Mouse (Mus musculus) G1E (cell line): ENCODE data around the gene Gimap3. TPM values are rescaled to one million over a fixed set of nuclear protein-coding genes. Genes with fewer than 3 reads are reported as not detected.

Experiments
- ATAC-seq: 2 replicates; pipeline ENCODE4 v1.8.0; 2016; ENCODE audit warnings: mild to moderate bottlenecking; ENCODE audit not compliant: insufficient number of reproducible peaks, poor library complexity, low FRiP score, severe bottlenecking; ENCODE audit errors: extremely low read depth
- DNase-seq: peaks from one replicate; pipeline ENCODE4 v3.0.0; 2012; ENCODE audit warnings: low spot score
- H3K27me3 ChIP-seq: 2 replicates; pipeline ENCODE4 v1.6.1; 2012; ENCODE audit warnings: mild to moderate bottlenecking, low read length, inconsistent platforms; ENCODE audit not compliant: insufficient read depth
- H3K36me3 ChIP-seq: replicated peaks from 2 replicates; pipeline ENCODE3; 2012; ENCODE audit warnings: mild to moderate bottlenecking, inconsistent platforms
- H3K4me1 ChIP-seq: 2 replicates; pipeline ENCODE4 v1.6.1; 2012; ENCODE audit warnings: low read depth, low read length, inconsistent platforms, mixed read lengths; ENCODE audit not compliant: insufficient read depth
- H3K4me3 ChIP-seq: 2 replicates; pipeline ENCODE4 v1.5.1; 2012; ENCODE audit warnings: low read depth, mild to moderate bottlenecking, inconsistent platforms, low read length, moderate library complexity, mixed read lengths
- H3K9me3 ChIP-seq: replicated peaks from 2 replicates; pipeline ENCODE4 v1.6.1; 2012; ENCODE audit warnings: inconsistent platforms
- CTCF ChIP-seq: IDR thresholded peaks from 2 replicates; pipeline ENCODE4 v1.5.1; 2012; ENCODE audit warnings: low read depth, low read length, inconsistent platforms, mixed read lengths
- GATA1 ChIP-seq: IDR thresholded peaks from 2 replicates; pipeline ENCODE4 v1.6.1; 2012; ENCODE audit warnings: borderline replicate concordance, low read length, inconsistent platforms, mixed read lengths
- GATA2 ChIP-seq: IDR thresholded peaks from 2 replicates; pipeline ENCODE4 v1.6.1; 2012; ENCODE audit warnings: low read depth, low read length, inconsistent platforms, borderline replicate concordance
- POLR2AphosphoS5 ChIP-seq: IDR thresholded peaks from 2 replicates; pipeline ENCODE4 v1.6.1; 2012; ENCODE audit warnings: low read depth, low read length, inconsistent platforms; ENCODE audit not compliant: insufficient replicate concordance
- TAL1 ChIP-seq: conservative IDR thresholded peaks from 2 replicates; pipeline ENCODE4 v1.6.1; 2012; ENCODE audit warnings: low read depth, low read length, inconsistent platforms, mixed read lengths
- polyA plus RNA-seq: library from polyadenylated mRNA; stranded (reverse); fragments of >175 nt; gene quantifications from 2 replicates; pipeline ENCODE4 v1.2.3, GENCODE M21; 2012
- total RNA-seq, 2 experiments: library from RNA; stranded (forward) in 1 of 2; stranded (reverse) in 1 of 2; fragments of 200-1000 nt in 1 of 2; fragments of >200 nt in 1 of 2; fragmentation: Nextera tagmentation in 1 of 2; gene quantifications; 2 replicates each; pipeline ENCODE4 v1.2.3; 2014 to 2017

The Gimap3 gene
- total and polyA plus RNA-seq, 3 experiments: 0.11 TPM; not detected in 2

DNA sequence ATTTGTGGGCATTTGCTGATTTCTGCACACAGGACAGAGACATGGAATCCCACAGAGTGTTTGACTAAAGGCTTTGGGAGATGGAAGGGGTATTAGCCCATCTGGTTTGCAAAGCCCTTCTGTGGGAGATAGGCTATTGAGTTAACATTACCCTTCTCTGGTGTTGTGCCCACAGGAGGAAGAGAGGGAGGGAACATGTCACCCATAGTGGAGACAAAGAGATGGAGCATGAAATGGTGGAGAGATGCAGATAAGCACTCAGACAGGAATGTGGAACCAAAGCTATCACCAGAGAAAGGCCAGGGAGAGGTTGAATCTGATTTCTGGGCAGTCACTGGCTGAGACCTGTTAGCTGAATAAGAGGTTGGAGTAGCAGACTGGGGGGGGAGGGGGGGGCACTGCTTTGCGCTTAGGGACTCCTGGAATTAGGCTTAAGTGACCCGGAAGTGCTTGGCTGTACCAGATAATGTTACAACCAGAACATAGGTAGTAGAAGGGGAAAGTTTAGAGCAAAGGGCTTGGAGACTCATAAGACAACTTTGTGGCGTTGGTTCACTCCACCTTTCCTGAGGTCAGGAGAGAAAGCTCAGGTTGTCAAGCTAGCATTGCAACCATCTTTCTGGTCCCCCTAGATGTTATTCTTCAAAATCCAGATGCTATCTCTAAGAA is 30.0 kb downstream of the Gimap3 start:
- H3K36me3 ChIP-seq: no peaks in the 10 kb centered on the region
- no peaks in the 10 kb centered on the region for H3K4me1 ChIP-seq
- peaks cover 11% of the 10 kb centered on the region; the same call in 1 of the 2 replicates for H3K27me3 ChIP-seq
- H3K9me3 ChIP-seq: no peaks in the 10 kb centered on the region
- H3K4me3 ChIP-seq: no peak overlapping the region
- TF ChIP-seq POLR2AphosphoS5 (no peak), GATA2 (no peak), GATA1 (no peak), CTCF (no peak), TAL1 (no peak)
- DNase-seq: no peak
- ATAC-seq: no peak

DNA sequence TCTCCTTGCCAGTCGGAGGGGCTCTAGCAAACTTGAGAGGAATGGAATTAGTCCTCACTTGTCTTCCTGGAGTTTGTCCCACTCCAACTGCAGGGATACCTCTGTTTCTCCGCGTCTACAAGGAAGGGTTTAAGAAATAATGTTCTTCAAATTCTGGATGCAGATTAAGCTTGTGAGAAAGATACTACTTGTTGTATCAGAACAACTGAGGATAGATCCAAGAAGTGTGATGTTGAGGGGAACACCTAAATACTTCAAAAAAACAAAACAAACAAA is 30.9 kb downstream of the Gimap3 start:
- no peak for TF ChIP-seq CTCF
- no peak for TF ChIP-seq TAL1
- no peak for TF ChIP-seq GATA2
- no peak for TF ChIP-seq POLR2AphosphoS5
- no peak for TF ChIP-seq GATA1
- no peak for ATAC-seq
- no peaks in the 10 kb centered on the region for H3K36me3 ChIP-seq
- H3K27me3 ChIP-seq: peaks cover 11% of the 10 kb centered on the region; the same call in 1 of the 2 replicates
- no peaks in the 10 kb centered on the region for H3K9me3 ChIP-seq
- H3K4me3 ChIP-seq: no peak overlapping the region
- DNase-seq: no peak
- H3K4me1 ChIP-seq: no peaks in the 10 kb centered on the region

DNA sequence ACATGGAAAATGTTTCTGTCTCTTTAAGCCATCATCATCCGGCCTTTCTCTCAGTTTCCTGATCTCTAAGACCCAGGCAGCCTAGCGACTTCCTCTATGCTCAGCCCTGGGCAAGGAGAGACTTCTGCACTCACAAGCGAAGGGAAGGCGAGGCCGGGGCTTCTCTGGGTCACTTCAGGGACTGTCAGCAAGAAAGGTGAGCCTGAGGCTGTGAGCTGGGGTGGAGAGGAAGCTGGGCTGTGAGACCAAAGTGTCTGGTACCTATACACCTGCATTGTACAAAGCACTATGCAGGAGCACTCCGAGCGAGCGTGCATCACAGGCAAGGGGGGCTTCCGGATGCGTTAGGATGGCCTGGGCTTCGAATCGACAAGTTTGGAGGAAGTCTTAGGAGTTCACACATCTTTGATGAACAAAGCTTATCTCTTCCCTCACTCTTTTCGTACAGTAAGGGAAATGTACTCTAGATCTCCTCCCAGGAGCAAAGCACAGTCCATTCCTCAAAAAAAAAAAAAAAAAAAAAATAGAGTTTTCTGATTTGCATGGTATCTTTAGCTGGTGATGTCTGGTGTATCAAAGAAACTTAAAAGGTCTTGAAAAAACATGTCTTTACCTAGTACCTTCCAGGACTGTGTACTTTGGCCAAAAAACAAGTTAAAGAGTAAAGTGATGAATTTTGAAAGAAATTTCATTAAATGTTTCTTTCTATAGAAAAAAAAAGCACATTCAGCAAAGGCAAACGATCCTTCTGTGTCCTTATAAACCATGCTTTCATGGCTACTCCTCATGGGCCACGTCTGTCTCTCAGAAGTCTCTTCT is 31.5 kb downstream of the Gimap3 start, which contains the start of gene Gimap1:
TSS of gene Gimap1 (plus strand) at position 94 of the 819 bp plus-strand sequence.
- Histone ChIP-seq H3K9me3 (no peaks in the 10 kb centered on the region), H3K4me1 (no peaks in the 10 kb centered on the region), H3K27me3 (peaks cover 11% of the 10 kb centered on the region; the same call in 1 of the 2 replicates), H3K4me3 (no peak within 1 kb of the TSS), H3K36me3 (no peaks in the 10 kb centered on the region)
- TF ChIP-seq TAL1 (no peak), GATA2 (no peak), GATA1 (no peak), CTCF (no peak), POLR2AphosphoS5 (no peak)
- DNase-seq (no peak), ATAC-seq (no peak)

DNA sequence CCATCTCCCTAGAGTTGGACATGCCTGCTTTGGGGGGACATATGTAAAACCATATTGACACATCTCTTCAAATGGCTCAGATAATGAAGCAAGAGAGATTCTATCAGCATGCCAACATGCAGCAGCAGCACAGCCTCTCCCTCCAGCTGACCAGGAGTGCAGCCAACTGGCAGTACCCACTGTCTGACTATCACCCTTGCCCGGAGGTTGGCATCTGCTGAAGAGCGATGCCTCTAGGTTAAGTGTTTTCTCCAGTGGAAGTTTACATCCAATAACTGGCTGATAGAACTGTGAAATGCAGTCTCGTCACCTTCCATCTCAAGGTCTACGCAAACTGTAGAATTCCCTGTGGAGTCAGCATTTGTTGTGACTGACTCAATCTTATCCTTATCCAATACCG is 33.0 kb downstream of the Gimap3 start:
- ATAC-seq (no peak), DNase-seq (no peak)
- TF ChIP-seq GATA2: no peak
- TF ChIP-seq TAL1: no peak
- TF ChIP-seq GATA1: no peak
- TF ChIP-seq CTCF: no peak
- no peak for TF ChIP-seq POLR2AphosphoS5
- H3K4me1 ChIP-seq: no peaks in the 10 kb centered on the region
- no peaks in the 10 kb centered on the region for H3K9me3 ChIP-seq
- H3K36me3 ChIP-seq: no peaks in the 10 kb centered on the region
- H3K27me3 ChIP-seq: peaks cover 7% of the 10 kb centered on the region; the same call in 1 of the 2 replicates
- H3K4me3 ChIP-seq: no peak overlapping the region

DNA sequence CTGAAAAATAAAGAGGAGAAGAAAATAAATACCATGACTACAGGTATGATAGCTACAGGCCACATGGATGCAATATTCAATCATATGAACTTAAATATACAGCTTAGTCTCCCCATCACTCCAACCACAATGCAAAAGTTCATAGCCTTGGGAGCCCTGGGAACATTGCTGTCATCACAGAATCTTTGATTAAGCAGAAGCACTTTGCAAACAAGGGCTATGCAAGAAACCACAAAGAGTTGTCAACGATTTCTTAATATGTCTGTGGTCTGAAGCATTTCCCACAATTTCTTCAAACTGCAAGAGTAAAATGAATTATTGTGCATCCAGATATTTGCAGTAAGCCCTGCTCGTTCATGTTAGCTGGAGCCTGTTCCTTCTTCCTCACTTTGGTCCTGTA is 33.6 kb downstream of the Gimap3 start:
- no peak overlapping the region for H3K4me3 ChIP-seq
- no peak for ATAC-seq
- H3K4me1 ChIP-seq: no peaks in the 10 kb centered on the region

DNA sequence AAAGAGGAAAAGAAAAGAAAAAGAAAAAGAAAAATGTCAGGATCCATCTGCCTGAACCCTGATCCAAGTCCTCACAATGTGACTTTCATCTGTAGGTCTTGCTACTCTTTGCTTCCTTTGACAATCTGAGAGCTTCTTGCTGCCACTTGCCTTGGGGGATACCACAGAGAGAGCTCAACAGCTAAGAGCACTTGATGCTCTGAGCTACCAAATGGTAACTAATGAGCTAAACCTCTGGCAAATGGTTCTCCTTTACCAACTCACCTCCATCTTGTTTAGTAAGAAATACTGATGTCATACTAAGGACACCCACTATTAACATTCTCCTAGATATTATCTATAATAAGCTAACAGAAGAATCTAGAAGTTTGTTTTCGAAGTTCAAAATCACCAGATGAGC is 37.0 kb downstream of the Gimap3 start:
- no peak overlapping the region for H3K4me3 ChIP-seq
- H3K36me3 ChIP-seq: no peaks in the 10 kb centered on the region
- no peaks in the 10 kb centered on the region for H3K4me1 ChIP-seq
- no peak for ATAC-seq
- DNase-seq: no peak
- no peaks in the 10 kb centered on the region for H3K9me3 ChIP-seq
- peaks cover 3% of the 10 kb centered on the region; the same call in 1 of the 2 replicates for H3K27me3 ChIP-seq
- TF ChIP-seq POLR2AphosphoS5 (no peak), TAL1 (no peak)

More for the DNA sequence above, 33.6 kb downstream of the Gimap3 start:
- Histone ChIP-seq H3K9me3 (no peaks in the 10 kb centered on the region), H3K27me3 (peaks cover 3% of the 10 kb centered on the region; the same call in 1 of the 2 replicates), H3K36me3 (no peaks in the 10 kb centered on the region)
- TF ChIP-seq GATA1 (no peak), CTCF (no peak), TAL1 (no peak), GATA2 (no peak), POLR2AphosphoS5 (no peak)
- no peak for DNase-seq

DNA sequence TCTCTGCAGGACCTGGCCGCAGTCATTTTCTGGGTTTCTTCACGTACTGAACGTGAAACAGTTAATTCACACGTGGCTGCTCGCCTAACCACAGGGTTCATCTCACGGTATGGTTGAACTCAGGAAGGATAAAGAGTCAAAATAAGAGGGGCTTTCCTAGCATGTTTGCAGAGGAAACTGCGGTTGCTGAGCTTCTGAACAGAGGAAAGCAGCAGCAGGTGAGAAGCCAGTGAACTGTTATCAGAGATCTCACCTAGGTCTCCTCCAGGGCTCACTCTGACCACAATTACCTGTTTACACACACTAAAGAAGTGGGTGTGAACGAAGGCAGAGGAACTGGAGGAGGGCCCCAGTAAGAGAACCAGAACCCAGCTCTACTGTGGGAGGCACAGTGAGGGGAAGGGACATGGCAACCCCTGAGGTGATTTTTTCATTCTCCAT is 37.8 kb downstream of the Gimap3 start:
- H3K36me3 ChIP-seq: no peaks in the 10 kb centered on the region
- ATAC-seq (no peak), DNase-seq (no peak)
- no peaks in the 10 kb centered on the region for H3K9me3 ChIP-seq
- H3K27me3 ChIP-seq: peaks cover 3% of the 10 kb centered on the region; the same call in 1 of the 2 replicates
- no peak for TF ChIP-seq TAL1
- TF ChIP-seq GATA1: no peak
- no peak for TF ChIP-seq CTCF
- no peak for TF ChIP-seq POLR2AphosphoS5
- no peak for TF ChIP-seq GATA2
- H3K4me1 ChIP-seq: no peaks in the 10 kb centered on the region
- no peak overlapping the region for H3K4me3 ChIP-seq
